Comparison of ENCODE assay signal across 8 mouse cellular contexts in the genomic region with DNA sequence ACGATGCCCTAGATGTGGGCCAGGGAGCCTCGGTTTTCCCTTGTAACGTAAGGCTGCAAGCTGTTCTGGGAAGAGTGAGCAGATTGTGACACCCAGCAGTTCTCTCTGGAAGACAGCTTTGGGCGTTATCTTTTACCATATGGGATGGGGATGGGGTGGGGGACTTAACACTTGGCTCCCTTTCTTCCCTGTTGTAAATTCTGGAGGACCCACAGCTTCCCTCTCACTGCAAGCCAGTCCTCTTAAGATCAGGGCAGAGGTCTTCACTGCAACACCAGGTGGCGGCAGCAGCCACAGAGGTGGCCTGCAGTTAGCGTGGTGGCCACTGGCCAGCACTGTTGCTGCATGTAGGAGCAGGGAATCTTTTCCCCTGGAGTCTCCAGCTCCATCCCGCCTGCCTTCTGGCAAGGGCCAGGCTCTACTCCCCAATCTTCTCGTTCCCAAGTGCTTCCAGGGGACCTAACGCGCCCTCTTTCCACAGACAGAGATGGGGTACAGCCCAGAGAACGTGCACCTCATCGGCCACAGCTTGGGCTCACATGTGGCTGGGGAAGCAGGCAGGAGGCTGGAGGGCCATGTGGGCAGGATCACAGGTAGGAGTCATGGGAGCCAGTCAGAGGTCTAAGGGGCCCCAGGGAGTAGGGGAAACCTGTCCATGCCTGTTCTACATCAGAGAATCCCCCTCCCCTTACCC. TPM values are rescaled to one million over a fixed set of nuclear protein-coding genes. Genes with fewer than 3 reads are reported as not detected.
DNase-seq lines count a peak whose midpoint lies in the region; ATAC-seq and TF ChIP-seq lines count a peak whose summit lies in the region.

No protein-coding gene starts in this region.

- no peaks in the 10 kb centered on the region for H3K9me3 ChIP-seq in forebrain, embryonic 13.5 days (replicated peaks)
- no peaks in the 10 kb centered on the region for H3K9me3 ChIP-seq in liver, embryonic 13.5 days (replicated peaks)

- no peak overlapping the region; the same call in 1 of the 2 replicates for H3K4me2 ChIP-seq in forebrain, embryonic 13.5 days
- no peak overlapping the region for H3K4me2 ChIP-seq in liver, embryonic 13.5 days

- H3K4me1 ChIP-seq in forebrain, embryonic 13.5 days = peaks cover 18% of the 10 kb centered on the region
- peaks cover 3% of the 10 kb centered on the region; the same call in 1 of the 2 replicates for H3K4me1 ChIP-seq in liver, embryonic 13.5 days (replicated peaks)
- no peaks in the 10 kb centered on the region for H3K4me1 ChIP-seq in olfactory bulb, adult 2 months (ENCODE audit: control insufficient read depth, insufficient read depth, low read length)

- 9% methylated on average over 12 of the region's 12 CpGs for WGBS in forebrain, embryonic 13.5 days
- WGBS in liver, embryonic 13.5 days (ENCODE audit: insufficient replicate concordance) = 17% methylated on average over 12 of the region's 12 CpGs
- WGBS in olfactory bulb, adult 2 months = 31% methylated on average over 12 of the region's 12 CpGs

- DNase-seq in gastrocnemius, adult 18-20 months (ENCODE audit: low spot score) = peak; percentile 10
- no peak for DNase-seq in gastrocnemius, postnatal 25 days
- DNase-seq in heart, postnatal 14 days = peak; percentile 75 to 83
- DNase-seq in kidney, postnatal 4 days = peak; percentile 84 to 91
- DNase-seq in liver, embryonic 13.5 days = no peak
- peak; percentile 72 to 75 for DNase-seq in urinary bladder, postnatal 4 days (ENCODE audit: low spot score in 2 of 2)

- TF ChIP-seq POLR2A in olfactory bulb, adult 2 months (IDR thresholded peaks at IDR 0.05; ENCODE audit: insufficient read depth, low read depth, low read length) = no peak

- intact Hi-C loops in heart, postnatal 14 days (cut with DNase I) = loop anchor here (1.0 to 5.0 kb wide), 2 partner anchors 141 to 434 kb away; no protein-coding TSS in a partner anchor

- H3K36me3 ChIP-seq in forebrain, embryonic 13.5 days (ENCODE audit: poor library complexity, severe bottlenecking) = no peaks in the 10 kb centered on the region
- no peaks in the 10 kb centered on the region for H3K36me3 ChIP-seq in liver, embryonic 13.5 days

- no peak overlapping the region for H3K9ac ChIP-seq in forebrain, embryonic 13.5 days
- no peak overlapping the region for H3K9ac ChIP-seq in liver, embryonic 13.5 days

- H3K27ac ChIP-seq in forebrain, embryonic 13.5 days = peak overlapping the region; percentile 51
- H3K27ac ChIP-seq in liver, embryonic 13.5 days = no peak overlapping the region
- H3K27ac ChIP-seq in olfactory bulb, adult 2 months (ENCODE audit: insufficient read depth, low read depth, low read length) = no peak overlapping the region

- peak; percentile 60; the same call in 1 of the 2 replicates for TF ChIP-seq CTCF in olfactory bulb, adult 2 months (IDR thresholded peaks at IDR 0.05; ENCODE audit: insufficient read depth, low read depth, low read length)

- ATAC-seq in forebrain, embryonic 13.5 days = peak; percentile 91
- peak; percentile 54; the same call in 1 of the 2 replicates for ATAC-seq in liver, embryonic 13.5 days (ENCODE audit: low read depth)

- no peak overlapping the region for H3K4me3 ChIP-seq in forebrain, embryonic 13.5 days
- H3K4me3 ChIP-seq in liver, embryonic 13.5 days (replicated peaks) = no peak overlapping the region
- H3K4me3 ChIP-seq in olfactory bulb, adult 2 months (ENCODE audit: insufficient read depth, low read depth, low read length) = no peak overlapping the region

- peaks cover 9% of the 10 kb centered on the region; the same call in 1 of the 2 replicates for H3K27me3 ChIP-seq in forebrain, embryonic 13.5 days
- H3K27me3 ChIP-seq in liver, embryonic 13.5 days = no peaks in the 10 kb centered on the region

RNA-seq across cellular contexts. Expression of gene Pnliprp2, which starts 3.5 kb away (rescaled TPM):
- not detected for total RNA-seq in gastrocnemius, adult 18-20 months (2021)
- total RNA-seq in gastrocnemius, postnatal 25 days (2021) = not detected
- 0.21 TPM in 1 of 2 replicates, not detected in the other for polyA plus RNA-seq in forebrain, embryonic 13.5 days (2015; fragmentation: Nextera tagmentation; extraction: Ambion mirVana)
- not detected for total RNA-seq in heart, postnatal 14 days (2021)
- 5.3 and 6.4 TPM in 2 replicates for polyA plus RNA-seq in liver, embryonic 13.5 days (2015; fragmentation: Nextera tagmentation; extraction: Ambion mirVana)
- polyA plus RNA-seq in olfactory bulb, adult 2 months (2012; ENCODE audit: insufficient read depth, insufficient read length, low replicate concordance, missing spikeins) = not detected in 2 replicates

RNA-seq across cellular contexts. Expression of gene 1700019N19Rik, which starts 31.3 kb away (rescaled TPM):
- total RNA-seq in gastrocnemius, adult 18-20 months (2021) = not detected
- not detected for total RNA-seq in gastrocnemius, postnatal 25 days (2021)
- not detected in 2 replicates for polyA plus RNA-seq in forebrain, embryonic 13.5 days (2015; fragmentation: Nextera tagmentation; extraction: Ambion mirVana)
- not detected for total RNA-seq in heart, postnatal 14 days (2021)
- polyA plus RNA-seq in liver, embryonic 13.5 days (2015; fragmentation: Nextera tagmentation; extraction: Ambion mirVana) = 0.12 and 0.17 TPM in 2 replicates
- not detected in 2 replicates for polyA plus RNA-seq in olfactory bulb, adult 2 months (2012; ENCODE audit: insufficient read depth, insufficient read length, low replicate concordance, missing spikeins)

RNA-seq across cellular contexts. Expression of gene Pnliprp1, which starts 34.3 kb away (rescaled TPM):
- under 1 TPM in 1 of 2 experiments, not detected in 1; 0.71 TPM for total RNA-seq in gastrocnemius, adult 18-20 months (2021)
- total RNA-seq in gastrocnemius, postnatal 25 days (2021) = not detected
- 0.71 and 7.2 TPM in 2 replicates for polyA plus RNA-seq in forebrain, embryonic 13.5 days (2015; fragmentation: Nextera tagmentation; extraction: Ambion mirVana)
- not detected for total RNA-seq in heart, postnatal 14 days (2021)
- polyA plus RNA-seq in liver, embryonic 13.5 days (2015; fragmentation: Nextera tagmentation; extraction: Ambion mirVana) = 39.9 and 46.6 TPM in 2 replicates
- polyA plus RNA-seq in olfactory bulb, adult 2 months (2012; ENCODE audit: insufficient read depth, insufficient read length, low replicate concordance, missing spikeins) = not detected in 2 replicates

Comparison
In these comparisons a context has a peak if more than half of its experiments do, and no peak if none do; other contexts are left out.
1. DNase-seq: peak in gastrocnemius, adult 18-20 months (single experiment), heart, postnatal 14 days (2 of 2), kidney, postnatal 4 days (2 of 2) and urinary bladder, postnatal 4 days (2 of 2); none in gastrocnemius, postnatal 25 days (single experiment) and liver, embryonic 13.5 days (single experiment).